Mouse (Mus musculus) heart, adult 8-10 months (tissue): ENCODE measurements at regions not wholly inside any gene's neighbourhood (a gene's known extent, or its start where the extent isn't known, plus 50 kb on each side); places are given as distances from the start of the nearest gene placed in this dataset.
"Not testable (repeated sequence)": the region's sequence is repeated elsewhere in the genome, so short reads cannot be mapped to it uniquely, and the experiment has no call there.

Experiments used
- DNase-seq: peaks from one replicate; pipeline ENCODE4 v3.0.0; 2022; ENCODE audit warnings: low spot score

- DNase-seq, result no peak
These were observed 1544.0 kb downstream of the Efna5 start for GRCm38 (mm10) chr17:61337094-61337493.

- no peak for DNase-seq
These were observed 1555.7 kb downstream of the Efna5 start for GRCm38 (mm10) chr17:61325401-61325800.

- DNase-seq, result no peak
These were observed 1560.3 kb downstream of the Efna5 start for GRCm38 (mm10) chr17:61320865-61321264.

- DNase-seq, result no peak
These were observed 1567.7 kb downstream of the Efna5 start for GRCm38 (mm10) chr17:61313424-61313823.

- DNase-seq, result peak; percentile 3
These were observed 1569.9 kb downstream of the Efna5 start for GRCm38 (mm10) chr17:61311189-61311588.

- DNase-seq, result no peak
These were observed 1577.5 kb downstream of the Efna5 start for GRCm38 (mm10) chr17:61303611-61304010.

GRCm38 (mm10) chr17:61301984-61302383, 1579.1 kb downstream of the Efna5 start:
- DNase-seq, result no peak

- DNase-seq, result no peak
These were observed 1579.9 kb downstream of the Efna5 start for GRCm38 (mm10) chr17:61301171-61301570.

GRCm38 (mm10) chr17:61291129-61291528, 1590.0 kb downstream of the Efna5 start:
- no peak for DNase-seq

GRCm38 (mm10) chr17:61288590-61288989, 1592.5 kb downstream of the Efna5 start:
- DNase-seq, result no peak

GRCm38 (mm10) chr17:61273631-61274030, 1607.5 kb downstream of the Efna5 start:
- no peak for DNase-seq

- not testable (repeated sequence) for DNase-seq
These were observed 1624.6 kb downstream of the Efna5 start for GRCm38 (mm10) chr17:61256526-61256925.

- DNase-seq, result no peak
These were observed 1632.7 kb downstream of the Efna5 start for GRCm38 (mm10) chr17:61248411-61248810.

GRCm38 (mm10) chr17:61217198-61217722, 1663.9 kb downstream of the Efna5 start:
- no peak for DNase-seq

- no peak for DNase-seq
These were observed 1676.8 kb downstream of the Efna5 start for GRCm38 (mm10) chr17:61204316-61204715.

GRCm38 (mm10) chr17:61187880-61188279, 1693.2 kb downstream of the Efna5 start:
- not testable (repeated sequence) for DNase-seq

GRCm38 (mm10) chr17:61176586-61176985, 1704.5 kb downstream of the Efna5 start:
- DNase-seq, result no peak

- no peak for DNase-seq
These were observed 1721.7 kb downstream of the Efna5 start for GRCm38 (mm10) chr17:61159437-61159836.

GRCm38 (mm10) chr17:61137006-61137405, 1744.1 kb downstream of the Efna5 start:
- no peak for DNase-seq

GRCm38 (mm10) chr17:61127767-61128166, 1753.3 kb downstream of the Efna5 start:
- no peak for DNase-seq

- DNase-seq, result no peak
These were observed 1774.8 kb downstream of the Efna5 start for GRCm38 (mm10) chr17:61106302-61106701.

GRCm38 (mm10) chr17:61060450-61060849, 1820.7 kb downstream of the Efna5 start:
- no peak for DNase-seq

- DNase-seq, result no peak
These were observed 1822.6 kb downstream of the Efna5 start for GRCm38 (mm10) chr17:61058471-61058870.

GRCm38 (mm10) chr17:61033544-61034251, 1847.4 kb downstream of the Efna5 start:
- no peak for DNase-seq
